Mouse (Mus musculus) midbrain, embryonic 14.5 days (tissue): ENCODE data around the gene Gm28539. TPM values are rescaled to one million over a fixed set of nuclear protein-coding genes. Genes with fewer than 3 reads are reported as not detected.

Experiments
- ATAC-seq: fragments of 200-750 bp; cut with Nextera tagmentation; 2 replicates; pipeline ENCODE4 v1.8.0; 2017; ENCODE audit warnings: moderate number of reproducible peaks, moderate library complexity; ENCODE audit not compliant: low FRiP score, low TSS enrichment
- DNase-seq: peaks from one replicate; pipeline ENCODE4 v3.0.0-alpha.2; 2015
- H3K27ac ChIP-seq: fragments of 300-500 bp; sonication (generic); replicated peaks from 2 replicates; pipeline ENCODE4 v1.5.1; 2014; ENCODE audit warnings: mild to moderate bottlenecking, low read depth, low read length, moderate library complexity
- H3K27me3 ChIP-seq: fragments of 300-500 bp; sonication (generic); 2 replicates; pipeline ENCODE4 v1.6.1; 2014; ENCODE audit warnings: low read length, control low read depth, mixed read lengths; ENCODE audit not compliant: control insufficient read depth, insufficient read depth
- H3K36me3 ChIP-seq: fragments of 300-500 bp; sonication (generic); 2 replicates; pipeline ENCODE4 v1.6.1; 2014; ENCODE audit warnings: low read length, control low read depth; ENCODE audit not compliant: control insufficient read depth, insufficient read depth
- H3K4me1 ChIP-seq: fragments of 300-500 bp; sonication (generic); 2 replicates; pipeline ENCODE4 v1.6.1; 2014; ENCODE audit warnings: mild to moderate bottlenecking, antibody characterized with exemption, low read length, control low read depth; ENCODE audit not compliant: control insufficient read depth, insufficient read depth
- H3K4me2 ChIP-seq: fragments of 300-500 bp; sonication (generic); 2 replicates; pipeline ENCODE4 v1.6.1; 2014; ENCODE audit warnings: mild to moderate bottlenecking, low read length, moderate library complexity
- H3K4me3 ChIP-seq: fragments of 300-500 bp; sonication (generic); replicated peaks from 2 replicates; pipeline ENCODE4 v1.5.1; 2014; ENCODE audit warnings: low read depth, low read length
- H3K9ac ChIP-seq: fragments of 300-500 bp; sonication (generic); replicated peaks from 2 replicates; pipeline ENCODE4 v1.6.1; 2014; ENCODE audit warnings: mild to moderate bottlenecking, low read length, moderate library complexity
- H3K9me3 ChIP-seq: fragments of 300-500 bp; sonication (generic); 2 replicates; pipeline ENCODE4 v1.6.1; 2016; ENCODE audit warnings: low read length, control low read depth, mixed read lengths; ENCODE audit not compliant: control insufficient read depth
- WGBS: fragments of 180-500 bp; shearing (Covaris S2); extraction: QIAGEN DNeasy Blood & Tissue Kit; methylation state at CpG from one replicate; pipeline ENCODE4 v1.1.7; 2014; 5-methylcytosine and 5-hydroxymethylcytosine counted together
- polyA plus RNA-seq: library from polyadenylated mRNA; unstranded; fragments of >200 nt; fragmentation: Nextera tagmentation; extraction: Ambion mirVana; gene quantifications from 2 replicates; pipeline ENCODE4 v1.2.1, GENCODE M21; 2014

The Gm28539 gene
- not detected in 2 replicates for polyA plus RNA-seq

- Histone ChIP-seq H3K27me3 (no peaks in the 10 kb centered on the region), H3K36me3 (peaks cover 40% of the 10 kb centered on the region), H3K4me3 (peak within 1 kb of the TSS; percentile 63), H3K9me3 (no peaks in the 10 kb centered on the region), H3K4me2 (peak within 1 kb of the TSS; percentile 70), H3K9ac (peak within 1 kb of the TSS; percentile 74), H3K27ac (peak within 1 kb of the TSS; percentile 37; the same call in 1 of the 2 replicates), H3K4me1 (no peaks in the 10 kb centered on the region)
- peak; percentile 95 for DNase-seq
- WGBS: 1% methylated on average over 46 of the region's 46 CpGs
- ATAC-seq: peak; percentile 98
Observed at GRCm38 (mm10) chr16:18836468-18837208, at the start of gene Gm28539, which contains the start of gene 2510002D24Rik. Gene Gm28539 (plus strand): TSS chr16:18836584. Gene 2510002D24Rik (plus strand): TSS chr16:18836578.

- no peak for DNase-seq
- no peaks in the 10 kb centered on the region for H3K9me3 ChIP-seq
Observed at GRCm38 (mm10) chr16:18786652-18787051, 49.7 kb upstream of the Gm28539 start.

GRCm38 (mm10) chr16:18788627-18789406 lies 47.6 kb upstream of the Gm28539 start:
- peaks cover 6% of the 10 kb centered on the region; the same call in 1 of the 2 replicates for H3K36me3 ChIP-seq
- no peak overlapping the region for H3K9ac ChIP-seq
- H3K4me1 ChIP-seq: no peaks in the 10 kb centered on the region
- DNase-seq: no peak
- H3K4me3 ChIP-seq: no peak overlapping the region
- H3K9me3 ChIP-seq: no peaks in the 10 kb centered on the region
- no peak for ATAC-seq
- no peak overlapping the region for H3K27ac ChIP-seq
- H3K27me3 ChIP-seq: no peaks in the 10 kb centered on the region
- H3K4me2 ChIP-seq: no peak overlapping the region
- WGBS: 92% methylated on average over 10 of the region's 10 CpGs

More at GRCm38 (mm10) chr16:18786652-18787051, 49.7 kb upstream of the Gm28539 start:
- Histone ChIP-seq H3K27ac (no peak overlapping the region), H3K36me3 (peaks cover 6% of the 10 kb centered on the region; the same call in 1 of the 2 replicates), H3K4me2 (no peak overlapping the region), H3K4me3 (no peak overlapping the region), H3K9ac (no peak overlapping the region), H3K27me3 (no peaks in the 10 kb centered on the region), H3K4me1 (no peaks in the 10 kb centered on the region)
- no peak for ATAC-seq
- WGBS: 94% methylated on average over 10 of the region's 10 CpGs

GRCm38 (mm10) chr16:18795223-18795899 lies 41.0 kb upstream of the Gm28539 start:
- H3K4me3 ChIP-seq: no peak overlapping the region
- H3K27ac ChIP-seq: no peak overlapping the region
- H3K9me3 ChIP-seq: no peaks in the 10 kb centered on the region
- no peaks in the 10 kb centered on the region for H3K4me1 ChIP-seq
- no peaks in the 10 kb centered on the region for H3K27me3 ChIP-seq
- H3K9ac ChIP-seq: no peak overlapping the region
- WGBS: 92% methylated on average over 11 of the region's 11 CpGs
- ATAC-seq: no peak
- no peak overlapping the region for H3K4me2 ChIP-seq
- no peak for DNase-seq
- peaks cover 10% of the 10 kb centered on the region; the same call in 1 of the 2 replicates for H3K36me3 ChIP-seq

GRCm38 (mm10) chr16:18796645-18797044 lies 39.7 kb upstream of the Gm28539 start:
- 88% methylated on average over 7 of the region's 7 CpGs for WGBS
- H3K9ac ChIP-seq: no peak overlapping the region
- no peak overlapping the region for H3K4me2 ChIP-seq
- DNase-seq: no peak
- no peak for ATAC-seq
- H3K4me3 ChIP-seq: no peak overlapping the region
- no peaks in the 10 kb centered on the region for H3K4me1 ChIP-seq
- H3K27me3 ChIP-seq: no peaks in the 10 kb centered on the region
- no peak overlapping the region for H3K27ac ChIP-seq
- H3K36me3 ChIP-seq: peaks cover 14% of the 10 kb centered on the region; the same call in 1 of the 2 replicates
- no peaks in the 10 kb centered on the region for H3K9me3 ChIP-seq

GRCm38 (mm10) chr16:18798151-18798550 lies 38.2 kb upstream of the Gm28539 start:
- DNase-seq (no peak), ATAC-seq (no peak)
- WGBS: 90% methylated on average over 5 of the region's 5 CpGs
- no peaks in the 10 kb centered on the region for H3K9me3 ChIP-seq
- H3K4me3 ChIP-seq: no peak overlapping the region
- no peak overlapping the region for H3K9ac ChIP-seq
- peaks cover 14% of the 10 kb centered on the region; the same call in 1 of the 2 replicates for H3K36me3 ChIP-seq
- no peak overlapping the region for H3K4me2 ChIP-seq
- no peaks in the 10 kb centered on the region for H3K27me3 ChIP-seq
- no peaks in the 10 kb centered on the region for H3K4me1 ChIP-seq
- H3K27ac ChIP-seq: no peak overlapping the region

GRCm38 (mm10) chr16:18798841-18799240 lies 37.5 kb upstream of the Gm28539 start:
- 74% methylated on average over 2 of the region's 2 CpGs for WGBS
- peaks cover 14% of the 10 kb centered on the region; the same call in 1 of the 2 replicates for H3K36me3 ChIP-seq
- no peak for ATAC-seq

GRCm38 (mm10) chr16:18805746-18806145 lies 30.6 kb upstream of the Gm28539 start:
- H3K27me3 ChIP-seq: no peaks in the 10 kb centered on the region
- no peak overlapping the region for H3K4me3 ChIP-seq
- peaks cover 13% of the 10 kb centered on the region for H3K36me3 ChIP-seq
- no peak overlapping the region for H3K9ac ChIP-seq
- no peak overlapping the region for H3K27ac ChIP-seq
- 86% methylated on average over 2 of the region's 2 CpGs for WGBS
- no peaks in the 10 kb centered on the region for H3K4me1 ChIP-seq
- no peaks in the 10 kb centered on the region for H3K9me3 ChIP-seq
- DNase-seq (no peak), ATAC-seq (no peak)
- H3K4me2 ChIP-seq: no peak overlapping the region

More at GRCm38 (mm10) chr16:18798841-18799240, 37.5 kb upstream of the Gm28539 start:
- no peak overlapping the region for H3K27ac ChIP-seq
- H3K4me3 ChIP-seq: no peak overlapping the region
- no peaks in the 10 kb centered on the region for H3K27me3 ChIP-seq
- DNase-seq: peak; percentile 72
- H3K9ac ChIP-seq: no peak overlapping the region
- no peak overlapping the region for H3K4me2 ChIP-seq
- no peaks in the 10 kb centered on the region for H3K9me3 ChIP-seq
- no peaks in the 10 kb centered on the region for H3K4me1 ChIP-seq
